Mouse (Mus musculus): ENCODE data around the gene Tspan7.

Gene Tspan7

GRCm38 (mm10) chrX:10484872-10485569, at the start of gene Tspan7:
Gene Tspan7 (plus strand): TSS chrX:10485158.
- DNase-seq, result peak; percentile 96

- no peak for DNase-seq
Measured at GRCm38 (mm10) chrX:10449323-10449980, 35.5 kb upstream of the Tspan7 start.

GRCm38 (mm10) chrX:10450143-10451060, 34.6 kb upstream of the Tspan7 start:
- no peak for DNase-seq

- DNase-seq, result no peak
Measured at GRCm38 (mm10) chrX:10453798-10454197, 31.2 kb upstream of the Tspan7 start.

GRCm38 (mm10) chrX:10457256-10457655, 27.7 kb upstream of the Tspan7 start:
- DNase-seq, result no peak

- no peak for DNase-seq
Measured at GRCm38 (mm10) chrX:10477088-10477487, 7.9 kb upstream of the Tspan7 start.

GRCm38 (mm10) chrX:10479031-10479886, 5.7 kb upstream of the Tspan7 start:
- no peak for DNase-seq

GRCm38 (mm10) chrX:10479943-10480342, 5.0 kb upstream of the Tspan7 start:
- no peak for DNase-seq

- peak; percentile 97 for DNase-seq
Measured at GRCm38 (mm10) chrX:10485664-10486211, 780 bp downstream of the Tspan7 start.

GRCm38 (mm10) chrX:10498580-10498979, 13.6 kb downstream of the Tspan7 start:
- DNase-seq, result peak; percentile 73

GRCm38 (mm10) chrX:10502616-10503015, 17.7 kb downstream of the Tspan7 start:
- DNase-seq, result peak; percentile 87

- DNase-seq, result peak; percentile 53
Measured at GRCm38 (mm10) chrX:10514417-10514816, 29.5 kb downstream of the Tspan7 start.

- peak; percentile 28 for DNase-seq
Measured at GRCm38 (mm10) chrX:10514971-10515370, 30.0 kb downstream of the Tspan7 start.

- peak; percentile 40 for DNase-seq
Measured at GRCm38 (mm10) chrX:10516448-10516847, 31.5 kb downstream of the Tspan7 start.

GRCm38 (mm10) chrX:10516925-10517324, 32.0 kb downstream of the Tspan7 start:
- no peak for DNase-seq

GRCm38 (mm10) chrX:10517756-10518155, 32.8 kb downstream of the Tspan7 start:
- DNase-seq, result no peak

GRCm38 (mm10) chrX:10518510-10518909, 33.6 kb downstream of the Tspan7 start:
- DNase-seq, result no peak

GRCm38 (mm10) chrX:10535450-10535849, 50.5 kb downstream of the Tspan7 start:
- no peak for DNase-seq

GRCm38 (mm10) chrX:10539009-10539408, 54.1 kb downstream of the Tspan7 start:
- no peak for DNase-seq

- no peak for DNase-seq
Measured at GRCm38 (mm10) chrX:10539482-10540166, 54.7 kb downstream of the Tspan7 start.

- DNase-seq, result no peak
Measured at GRCm38 (mm10) chrX:10546840-10547239, 61.9 kb downstream of the Tspan7 start.

Measured in heart, adult 11 months (tissue).